Mouse (Mus musculus): ENCODE results near the gene Gabrr3. TPM values are rescaled to one million over a fixed set of nuclear protein-coding genes. Genes with fewer than 3 reads are reported as not detected.
"Not testable (repeated sequence)": the region's sequence is repeated elsewhere in the genome, so short reads cannot be mapped to it uniquely, and the experiment has no call there.

Gene Gabrr3
- polyA plus RNA-seq, 1 experiment from 2014 or later = not detected

- H3K4me3 ChIP-seq = no peak overlapping the region
- WGBS = 67% methylated on average over 13 of the region's 13 CpGs
- no peak for ATAC-seq (ENCODE audit: insufficient number of reproducible peaks, low FRiP score)
Observed at GRCm38 (mm10) chr16:59421571-59422345, 14.6 kb downstream of the Gabrr3 start.

GRCm38 (mm10) chr16:59427960-59428359 lies 20.8 kb downstream of the Gabrr3 start:
- ATAC-seq (ENCODE audit: insufficient number of reproducible peaks, low FRiP score) = no peak
- H3K27me3 ChIP-seq (replicated peaks) = no peaks in the 10 kb centered on the region

More at GRCm38 (mm10) chr16:59421571-59422345, 14.6 kb downstream of the Gabrr3 start:
- H3K27me3 ChIP-seq (replicated peaks) = no peaks in the 10 kb centered on the region
- H3K36me3 ChIP-seq = no peaks in the 10 kb centered on the region
- no peaks in the 10 kb centered on the region for H3K9me3 ChIP-seq (replicated peaks)
- H3K4me2 ChIP-seq = no peak overlapping the region
- H3K27ac ChIP-seq (ENCODE audit: poor library complexity, severe bottlenecking) = no peak overlapping the region
- H3K9ac ChIP-seq = no peak overlapping the region
- no peaks in the 10 kb centered on the region for H3K4me1 ChIP-seq (replicated peaks)

GRCm38 (mm10) chr16:59433181-59433580 lies 26.0 kb downstream of the Gabrr3 start:
- H3K4me1 ChIP-seq (replicated peaks) = no peaks in the 10 kb centered on the region
- no peak overlapping the region for H3K27ac ChIP-seq (ENCODE audit: poor library complexity, severe bottlenecking)
- H3K9me3 ChIP-seq (replicated peaks) = no peaks in the 10 kb centered on the region
- no peaks in the 10 kb centered on the region for H3K36me3 ChIP-seq
- no peak overlapping the region for H3K9ac ChIP-seq
- no peaks in the 10 kb centered on the region for H3K27me3 ChIP-seq (replicated peaks)
- no peak overlapping the region for H3K4me3 ChIP-seq
- no peak for ATAC-seq (ENCODE audit: insufficient number of reproducible peaks, low FRiP score)
- WGBS = 74% methylated on average over 11 of the region's 11 CpGs
- H3K4me2 ChIP-seq = no peak overlapping the region

More at GRCm38 (mm10) chr16:59427960-59428359, 20.8 kb downstream of the Gabrr3 start:
- H3K4me2 ChIP-seq = no peak overlapping the region
- H3K36me3 ChIP-seq = no peaks in the 10 kb centered on the region
- H3K9me3 ChIP-seq (replicated peaks) = no peaks in the 10 kb centered on the region
- H3K4me3 ChIP-seq = no peak overlapping the region
- H3K4me1 ChIP-seq (replicated peaks) = no peaks in the 10 kb centered on the region
- 80% methylated on average over 7 of the region's 7 CpGs for WGBS
- H3K9ac ChIP-seq = no peak overlapping the region
- H3K27ac ChIP-seq (ENCODE audit: poor library complexity, severe bottlenecking) = no peak overlapping the region

- H3K4me2 ChIP-seq = no peak overlapping the region
- 88% methylated on average over 7 of the region's 7 CpGs for WGBS
- ATAC-seq (ENCODE audit: insufficient number of reproducible peaks, low FRiP score) = no peak
- H3K9ac ChIP-seq = no peak overlapping the region
- H3K36me3 ChIP-seq = no peaks in the 10 kb centered on the region
- no peak overlapping the region for H3K27ac ChIP-seq (ENCODE audit: poor library complexity, severe bottlenecking)
- no peaks in the 10 kb centered on the region for H3K9me3 ChIP-seq (replicated peaks)
- no peak overlapping the region for H3K4me3 ChIP-seq
- no peaks in the 10 kb centered on the region for H3K4me1 ChIP-seq (replicated peaks)
- H3K27me3 ChIP-seq (replicated peaks) = no peaks in the 10 kb centered on the region
Observed at GRCm38 (mm10) chr16:59444880-59445559, 37.9 kb downstream of the Gabrr3 start.

GRCm38 (mm10) chr16:59448181-59448580 lies 41.0 kb downstream of the Gabrr3 start:
- no peaks in the 10 kb centered on the region for H3K27me3 ChIP-seq (replicated peaks)
- ATAC-seq (ENCODE audit: insufficient number of reproducible peaks, low FRiP score) = no peak
- 62% methylated on average over 1 of the region's 1 CpGs for WGBS
- no peaks in the 10 kb centered on the region for H3K36me3 ChIP-seq
- no peak overlapping the region for H3K4me3 ChIP-seq
- H3K4me1 ChIP-seq (replicated peaks) = no peaks in the 10 kb centered on the region
- H3K9me3 ChIP-seq (replicated peaks) = no peaks in the 10 kb centered on the region
- H3K9ac ChIP-seq = no peak overlapping the region
- H3K4me2 ChIP-seq = no peak overlapping the region
- H3K27ac ChIP-seq (ENCODE audit: poor library complexity, severe bottlenecking) = no peak overlapping the region

GRCm38 (mm10) chr16:59449092-59449491 lies 42.0 kb downstream of the Gabrr3 start:
- Histone ChIP-seq H3K4me2 (no peak overlapping the region), H3K9ac (no peak overlapping the region), H3K9me3 (replicated peaks) (no peaks in the 10 kb centered on the region), H3K4me1 (replicated peaks) (no peaks in the 10 kb centered on the region), H3K4me3 (no peak overlapping the region), H3K27me3 (replicated peaks) (no peaks in the 10 kb centered on the region), H3K36me3 (no peaks in the 10 kb centered on the region), H3K27ac (ENCODE audit: poor library complexity, severe bottlenecking) (no peak overlapping the region)
- ATAC-seq (ENCODE audit: insufficient number of reproducible peaks, low FRiP score) = no peak

- Histone ChIP-seq H3K27ac (ENCODE audit: poor library complexity, severe bottlenecking) (no peak overlapping the region), H3K9ac (no peak overlapping the region), H3K27me3 (replicated peaks) (no peaks in the 10 kb centered on the region), H3K4me3 (no peak overlapping the region), H3K4me1 (replicated peaks) (no peaks in the 10 kb centered on the region), H3K4me2 (no peak overlapping the region), H3K36me3 (no peaks in the 10 kb centered on the region), H3K9me3 (replicated peaks) (no peaks in the 10 kb centered on the region)
- ATAC-seq (ENCODE audit: insufficient number of reproducible peaks, low FRiP score) = no peak
- WGBS = 81% methylated on average over 5 of the region's 5 CpGs
Observed at GRCm38 (mm10) chr16:59451813-59452212, 44.7 kb downstream of the Gabrr3 start.

- H3K36me3 ChIP-seq; H3K4me3 ChIP-seq; H3K27ac ChIP-seq (ENCODE audit: poor library complexity, severe bottlenecking); H3K9ac ChIP-seq; H3K4me1 ChIP-seq (replicated peaks); ATAC-seq (ENCODE audit: insufficient number of reproducible peaks, low FRiP score); H3K27me3 ChIP-seq (replicated peaks); H3K9me3 ChIP-seq (replicated peaks); H3K4me2 ChIP-seq: not testable (repeated sequence)
- WGBS = 73% methylated on average over 5 of the region's 5 CpGs
Observed at GRCm38 (mm10) chr16:59459259-59459861, 52.2 kb downstream of the Gabrr3 start.

- peaks cover 7% of the 10 kb centered on the region; the same call in 1 of the 2 replicates for H3K9me3 ChIP-seq (replicated peaks)
- H3K4me1 ChIP-seq (replicated peaks) = 0 out of 2 replicates have a peak, but pooled peaks cover 3% of the 10 kb centered on the region
- ATAC-seq (ENCODE audit: insufficient number of reproducible peaks, low FRiP score) = no peak
- no peak overlapping the region for H3K27ac ChIP-seq (ENCODE audit: poor library complexity, severe bottlenecking)
- no peaks in the 10 kb centered on the region for H3K36me3 ChIP-seq
- H3K4me2 ChIP-seq = no peak overlapping the region
- no peak overlapping the region for H3K4me3 ChIP-seq
- no peaks in the 10 kb centered on the region for H3K27me3 ChIP-seq (replicated peaks)
- no peak overlapping the region for H3K9ac ChIP-seq
- WGBS = 72% methylated on average over 4 of the region's 4 CpGs
Observed at GRCm38 (mm10) chr16:59463567-59463966, 56.4 kb downstream of the Gabrr3 start.

- ATAC-seq (ENCODE audit: insufficient number of reproducible peaks, low FRiP score) = no peak
- 88% methylated on average over 6 of the region's 6 CpGs for WGBS
- H3K36me3 ChIP-seq = no peaks in the 10 kb centered on the region
Observed at GRCm38 (mm10) chr16:59463973-59464372, 56.8 kb downstream of the Gabrr3 start.

GRCm38 (mm10) chr16:59469846-59470245 lies 62.7 kb downstream of the Gabrr3 start:
- no peaks in the 10 kb centered on the region for H3K27me3 ChIP-seq (replicated peaks)
- ATAC-seq (ENCODE audit: insufficient number of reproducible peaks, low FRiP score) = no peak
- no peaks in the 10 kb centered on the region for H3K36me3 ChIP-seq
- no peak overlapping the region for H3K4me2 ChIP-seq
- H3K27ac ChIP-seq (ENCODE audit: poor library complexity, severe bottlenecking) = no peak overlapping the region
- peaks cover 9% of the 10 kb centered on the region; the same call in 1 of the 2 replicates for H3K4me1 ChIP-seq (replicated peaks)
- no peak overlapping the region for H3K4me3 ChIP-seq
- no peak overlapping the region for H3K9ac ChIP-seq
- WGBS = 78% methylated on average over 1 of the region's 1 CpGs
- peaks cover 3% of the 10 kb centered on the region; the same call in 1 of the 2 replicates for H3K9me3 ChIP-seq (replicated peaks)

More at GRCm38 (mm10) chr16:59463973-59464372, 56.8 kb downstream of the Gabrr3 start:
- H3K9ac ChIP-seq = no peak overlapping the region
- H3K4me3 ChIP-seq = no peak overlapping the region
- H3K4me2 ChIP-seq = no peak overlapping the region
- no peak overlapping the region for H3K27ac ChIP-seq (ENCODE audit: poor library complexity, severe bottlenecking)
- H3K4me1 ChIP-seq (replicated peaks) = 0 out of 2 replicates have a peak, but pooled peaks cover 3% of the 10 kb centered on the region
- no peaks in the 10 kb centered on the region for H3K27me3 ChIP-seq (replicated peaks)
- H3K9me3 ChIP-seq (replicated peaks) = peaks cover 7% of the 10 kb centered on the region; the same call in 1 of the 2 replicates
